Mouse (Mus musculus): ENCODE measurements at regions not wholly inside any gene's neighbourhood (a gene's known extent, or its start where the extent isn't known, plus 50 kb on each side); places are given as distances from the start of the nearest gene placed in this dataset.
A peak's percentile ranks its signal among the peaks of the same experiment; 100 is the strongest.

- peak; percentile 62 for DNase-seq (ENCODE audit: low read depth)
These were observed 566.6 kb upstream of the Epha6 start for GRCm38 (mm10) chr16:61171856-61172433.

GRCm38 (mm10) chr16:61138106-61138505, 532.8 kb upstream of the Epha6 start:
- DNase-seq (ENCODE audit: low read depth), result peak; percentile 72

More at GRCm38 (mm10) chr16:61171856-61172433, 566.6 kb upstream of the Epha6 start:
- TF ChIP-seq CTCF (IDR thresholded peaks at IDR 0.05; ENCODE audit: borderline replicate concordance, extremely low read depth, insufficient read depth, insufficient read length), result no peak
- TF ChIP-seq POLR2A (IDR thresholded peaks at IDR 0.05; ENCODE audit: borderline replicate concordance, extremely low read depth, insufficient read depth, insufficient read length, poor library complexity, severe bottlenecking), result no peak

More at GRCm38 (mm10) chr16:61138106-61138505, 532.8 kb upstream of the Epha6 start:
- no peak for TF ChIP-seq POLR2A (IDR thresholded peaks at IDR 0.05; ENCODE audit: borderline replicate concordance, extremely low read depth, insufficient read depth, insufficient read length, poor library complexity, severe bottlenecking)
- no peak for TF ChIP-seq CTCF (IDR thresholded peaks at IDR 0.05; ENCODE audit: borderline replicate concordance, extremely low read depth, insufficient read depth, insufficient read length)
